Mouse (Mus musculus): ENCODE results near the gene Bicd2. TPM values are rescaled to one million over a fixed set of nuclear protein-coding genes. Genes with fewer than 3 reads are reported as not detected.
A peak's percentile ranks its signal among the peaks of the same experiment; 100 is the strongest.
"Not testable (repeated sequence)": the region's sequence is repeated elsewhere in the genome, so short reads cannot be mapped to it uniquely, and the experiment has no call there.

Gene Bicd2
- polyA plus RNA-seq, 1 experiment from 2014 or later = 28.9 TPM

DNA sequence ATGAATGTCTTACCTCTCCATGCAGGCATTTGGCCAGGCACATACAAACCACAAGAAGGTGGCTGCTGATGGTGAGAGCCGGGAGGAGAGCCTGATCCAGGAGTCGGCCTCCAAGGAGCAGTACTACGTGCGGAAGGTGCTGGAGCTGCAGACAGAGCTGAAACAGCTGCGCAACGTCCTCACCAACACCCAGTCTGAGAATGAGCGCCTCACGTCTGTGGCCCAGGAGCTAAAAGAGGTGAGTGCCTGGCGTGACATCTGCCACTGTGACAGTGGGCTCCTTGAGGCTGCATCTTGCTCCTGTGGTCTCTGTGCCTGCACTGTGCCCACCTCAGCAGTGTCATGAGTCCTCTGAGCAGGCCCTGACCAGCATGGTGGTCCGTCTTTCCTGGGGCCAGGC is 28.0 kb downstream of the Bicd2 start:
- no peak overlapping the region for H3K9ac ChIP-seq
- 93% methylated on average over 10 of the region's 10 CpGs for WGBS
- H3K27ac ChIP-seq (replicated peaks) = no peak overlapping the region
- H3K4me2 ChIP-seq = no peak overlapping the region
- ATAC-seq (ENCODE audit: low FRiP score, low read depth) = no peak
- H3K27me3 ChIP-seq = no peaks in the 10 kb centered on the region
- peaks cover 18% of the 10 kb centered on the region; the same call in 1 of the 2 replicates for H3K36me3 ChIP-seq
- H3K9me3 ChIP-seq = no peaks in the 10 kb centered on the region
- no peak overlapping the region for H3K4me3 ChIP-seq
- no peaks in the 10 kb centered on the region for H3K4me1 ChIP-seq (replicated peaks)

DNA sequence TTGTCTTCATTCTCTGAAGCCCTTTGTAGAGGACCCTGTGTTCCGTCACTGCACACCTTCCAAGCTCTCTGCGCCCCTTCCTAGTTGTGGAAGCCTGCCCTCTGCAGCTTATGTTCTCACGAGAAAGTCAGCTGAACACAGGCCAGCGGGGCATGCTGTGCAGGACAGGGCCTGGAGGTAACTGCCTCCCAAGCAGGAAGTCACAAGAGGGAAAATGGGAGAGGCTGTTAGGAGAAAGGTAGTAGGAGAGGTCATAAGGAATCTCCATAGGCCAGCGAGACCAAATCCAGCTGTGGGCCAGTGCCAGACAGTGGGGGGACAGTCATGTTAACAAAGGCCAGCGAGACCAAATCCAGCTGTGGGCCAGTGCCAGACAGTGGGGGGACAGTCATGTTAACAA is 28.8 kb downstream of the Bicd2 start:
- H3K27me3 ChIP-seq; H3K4me2 ChIP-seq; H3K4me1 ChIP-seq (replicated peaks); H3K4me3 ChIP-seq; H3K27ac ChIP-seq (replicated peaks); ATAC-seq (ENCODE audit: low FRiP score, low read depth); H3K9me3 ChIP-seq; H3K9ac ChIP-seq: not testable (repeated sequence)
- peaks cover 19% of the 10 kb centered on the region; the same call in 1 of the 2 replicates for H3K36me3 ChIP-seq
- 84% methylated on average over 6 of the region's 6 CpGs for WGBS

DNA sequence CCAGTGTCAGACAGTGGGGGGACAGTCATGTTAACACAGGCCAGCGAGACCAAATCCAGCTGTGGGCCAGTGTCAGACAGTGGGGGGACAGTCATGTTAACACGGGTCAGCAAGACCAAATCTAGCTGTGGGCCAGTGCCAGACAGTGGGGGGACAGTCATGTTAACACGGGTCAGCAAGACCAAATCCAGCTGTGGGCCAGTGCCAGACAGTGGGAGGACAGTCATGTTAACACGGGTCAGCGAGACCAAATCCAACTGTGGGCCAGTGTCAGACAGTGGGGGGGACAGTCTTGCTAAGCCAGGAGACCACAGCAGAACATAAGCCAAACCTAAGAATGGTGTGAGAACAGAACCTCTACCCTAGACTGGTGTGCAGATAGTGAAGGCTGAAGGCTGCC is 29.5 kb downstream of the Bicd2 start:
- not testable (repeated sequence) for ATAC-seq (ENCODE audit: low FRiP score, low read depth); H3K27me3 ChIP-seq; H3K4me3 ChIP-seq; H3K9ac ChIP-seq; H3K4me1 ChIP-seq (replicated peaks); H3K9me3 ChIP-seq; H3K4me2 ChIP-seq
- Histone ChIP-seq H3K27ac (replicated peaks) (peak overlapping the region; percentile 25; the same call in 1 of the 2 replicates), H3K36me3 (peaks cover 22% of the 10 kb centered on the region; the same call in 1 of the 2 replicates)
- WGBS = 76% methylated on average over 5 of the region's 5 CpGs

DNA sequence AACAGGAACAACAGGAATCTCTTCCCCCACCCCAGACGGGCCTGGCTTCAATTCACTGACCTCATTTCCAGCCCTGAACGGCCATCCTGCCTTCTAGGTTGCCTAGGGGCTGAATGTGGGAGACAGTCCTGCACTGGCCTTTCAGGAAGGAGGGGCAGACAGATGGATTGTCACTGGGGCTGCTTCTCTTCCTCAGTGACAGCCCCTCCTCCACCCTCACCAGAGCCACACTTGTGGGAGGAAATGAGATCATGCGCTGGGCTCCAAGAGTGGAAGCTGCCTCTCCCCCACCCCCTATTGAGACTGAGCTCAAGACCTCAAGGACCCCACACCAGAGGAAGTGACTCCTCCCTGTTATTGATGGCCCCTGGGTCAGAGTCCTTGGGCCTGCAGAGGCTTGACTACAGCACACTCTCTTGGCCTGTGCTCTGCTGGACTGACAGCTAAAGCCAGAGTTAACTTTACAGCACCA is 30.1 kb downstream of the Bicd2 start:
- peak; percentile 68; the same call in 1 of the 2 replicates for ATAC-seq (ENCODE audit: low FRiP score, low read depth)
- Histone ChIP-seq H3K4me1 (replicated peaks) (no peaks in the 10 kb centered on the region), H3K9ac (no peak overlapping the region), H3K9me3 (no peaks in the 10 kb centered on the region), H3K27ac (replicated peaks) (peak overlapping the region; percentile 25; the same call in 1 of the 2 replicates), H3K4me3 (no peak overlapping the region), H3K27me3 (no peaks in the 10 kb centered on the region), H3K4me2 (no peak overlapping the region), H3K36me3 (peaks cover 26% of the 10 kb centered on the region)
- WGBS = 47% methylated on average over 3 of the region's 3 CpGs

- Histone ChIP-seq H3K4me2 (no peak overlapping the region), H3K27me3 (no peaks in the 10 kb centered on the region), H3K27ac (replicated peaks) (0 out of 2 replicates have a peak overlapping the region, but pooled peaks have one; percentile 8), H3K9ac (no peak overlapping the region), H3K4me1 (replicated peaks) (no peaks in the 10 kb centered on the region), H3K9me3 (no peaks in the 10 kb centered on the region), H3K4me3 (no peak overlapping the region), H3K36me3 (peaks cover 36% of the 10 kb centered on the region)
- 89% methylated on average over 9 of the region's 9 CpGs for WGBS
- ATAC-seq (ENCODE audit: low FRiP score, low read depth) = no peak
Observed at GRCm38 (mm10) chr13:49372370-49373060, 31.1 kb downstream of the Bicd2 start.

DNA sequence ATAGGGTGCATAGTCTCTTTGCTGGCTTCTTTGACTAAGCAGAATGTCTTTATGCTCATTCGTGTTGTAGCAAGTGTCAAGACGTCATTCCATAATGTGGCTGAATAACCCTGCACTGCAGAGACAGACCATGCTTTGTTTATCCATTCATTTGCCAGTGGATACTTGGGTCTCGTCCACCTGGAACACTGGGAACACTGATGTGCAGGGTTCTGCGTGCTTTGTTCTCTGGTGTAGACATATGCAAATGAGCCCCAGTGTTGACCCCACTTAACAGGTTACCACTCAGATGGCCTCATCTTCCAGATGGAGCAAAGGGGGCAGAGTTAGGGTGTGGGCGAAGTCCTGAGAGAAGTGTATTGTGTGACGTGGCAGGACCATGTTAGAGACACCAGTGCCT is 32.9 kb downstream of the Bicd2 start:
- H3K4me1 ChIP-seq (replicated peaks) = no peaks in the 10 kb centered on the region
- no peaks in the 10 kb centered on the region for H3K9me3 ChIP-seq
- H3K36me3 ChIP-seq = peaks cover 49% of the 10 kb centered on the region
- no peak for ATAC-seq (ENCODE audit: low FRiP score, low read depth)
- no peak overlapping the region for H3K9ac ChIP-seq
- 52% methylated on average over 6 of the region's 6 CpGs for WGBS
- H3K4me2 ChIP-seq = no peak overlapping the region
- no peak overlapping the region for H3K27ac ChIP-seq (replicated peaks)
- H3K27me3 ChIP-seq = no peaks in the 10 kb centered on the region
- no peak overlapping the region for H3K4me3 ChIP-seq

DNA sequence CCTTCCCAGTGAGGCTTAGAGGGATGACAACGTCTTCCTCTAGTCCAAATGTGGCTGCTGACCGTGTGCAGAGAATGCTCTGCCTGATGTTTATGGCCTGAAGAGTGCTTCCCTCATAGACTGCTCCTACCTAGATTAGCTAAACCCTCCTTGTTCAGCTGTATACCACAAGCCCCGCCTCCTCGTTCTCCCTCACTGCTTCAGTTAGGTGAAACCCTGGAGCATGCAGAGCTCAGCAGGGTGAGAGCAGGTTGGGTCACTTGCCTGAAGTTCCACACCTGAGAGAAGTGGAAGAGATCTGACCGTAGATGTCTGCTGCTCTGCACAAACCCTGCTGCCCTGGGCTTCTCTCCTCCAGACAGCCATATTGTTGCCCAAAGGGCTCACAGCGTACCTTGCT is 33.3 kb downstream of the Bicd2 start:
- H3K27ac ChIP-seq (replicated peaks) = no peak overlapping the region
- H3K9me3 ChIP-seq = no peaks in the 10 kb centered on the region
- no peak for ATAC-seq (ENCODE audit: low FRiP score, low read depth)
- WGBS = 88% methylated on average over 6 of the region's 6 CpGs
- no peaks in the 10 kb centered on the region for H3K27me3 ChIP-seq
- H3K4me3 ChIP-seq = no peak overlapping the region
- peaks cover 49% of the 10 kb centered on the region for H3K36me3 ChIP-seq
- no peak overlapping the region for H3K4me2 ChIP-seq
- H3K4me1 ChIP-seq (replicated peaks) = no peaks in the 10 kb centered on the region
- no peak overlapping the region for H3K9ac ChIP-seq

GRCm38 (mm10) chr13:49377608-49378007 is 36.2 kb downstream of the Bicd2 start:
- Histone ChIP-seq H3K4me3 (no peak overlapping the region), H3K4me1 (replicated peaks) (no peaks in the 10 kb centered on the region), H3K9ac (no peak overlapping the region), H3K9me3 (no peaks in the 10 kb centered on the region), H3K4me2 (no peak overlapping the region), H3K36me3 (peaks cover 66% of the 10 kb centered on the region), H3K27ac (replicated peaks) (no peak overlapping the region), H3K27me3 (no peaks in the 10 kb centered on the region)
- WGBS = 87% methylated on average over 6 of the region's 6 CpGs
- no peak for ATAC-seq (ENCODE audit: low FRiP score, low read depth)

DNA sequence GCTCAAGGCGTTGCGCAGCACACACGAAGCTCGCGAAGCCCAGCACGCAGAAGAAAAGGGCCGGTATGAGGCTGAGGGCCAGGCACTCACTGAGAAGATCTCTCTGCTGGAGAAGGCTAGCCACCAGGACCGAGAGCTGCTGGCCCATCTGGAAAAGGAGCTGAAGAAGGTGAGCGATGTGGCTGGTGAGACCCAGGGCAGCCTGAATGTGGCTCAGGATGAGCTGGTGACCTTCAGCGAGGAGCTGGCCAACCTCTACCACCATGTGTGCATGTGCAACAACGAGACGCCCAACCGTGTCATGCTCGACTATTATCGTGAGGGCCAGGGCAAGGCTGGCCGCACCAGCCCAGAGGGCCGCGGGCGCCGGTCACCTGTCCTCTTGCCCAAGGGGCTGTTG is 37.9 kb downstream of the Bicd2 start:
- Histone ChIP-seq H3K4me1 (replicated peaks) (no peaks in the 10 kb centered on the region), H3K4me2 (no peak overlapping the region), H3K27ac (replicated peaks) (no peak overlapping the region), H3K9me3 (no peaks in the 10 kb centered on the region), H3K27me3 (no peaks in the 10 kb centered on the region), H3K4me3 (no peak overlapping the region), H3K36me3 (peaks cover 80% of the 10 kb centered on the region), H3K9ac (no peak overlapping the region)
- no peak for ATAC-seq (ENCODE audit: low FRiP score, low read depth)
- WGBS = 97% methylated on average over 20 of the region's 20 CpGs

GRCm38 (mm10) chr13:49381230-49381629 is 39.8 kb downstream of the Bicd2 start:
- WGBS = 25% methylated on average over 3 of the region's 3 CpGs
- Histone ChIP-seq H3K4me2 (no peak overlapping the region), H3K36me3 (peaks cover 89% of the 10 kb centered on the region), H3K9ac (no peak overlapping the region), H3K9me3 (no peaks in the 10 kb centered on the region), H3K27ac (replicated peaks) (0 out of 2 replicates have a peak overlapping the region, but pooled peaks have one; percentile 25), H3K4me1 (replicated peaks) (no peaks in the 10 kb centered on the region), H3K4me3 (no peak overlapping the region), H3K27me3 (no peaks in the 10 kb centered on the region)
- peak; percentile 54 for ATAC-seq (ENCODE audit: low FRiP score, low read depth)

GRCm38 (mm10) chr13:49382997-49383396 is 41.6 kb downstream of the Bicd2 start:
- H3K27ac ChIP-seq (replicated peaks) = no peak overlapping the region
- WGBS = 91% methylated on average over 23 of the region's 23 CpGs
- H3K27me3 ChIP-seq = no peaks in the 10 kb centered on the region
- H3K9ac ChIP-seq = no peak overlapping the region
- H3K4me2 ChIP-seq = no peak overlapping the region
- peaks cover 78% of the 10 kb centered on the region for H3K36me3 ChIP-seq
- no peak overlapping the region for H3K4me3 ChIP-seq
- ATAC-seq (ENCODE audit: low FRiP score, low read depth) = no peak
- H3K4me1 ChIP-seq (replicated peaks) = no peaks in the 10 kb centered on the region
- no peaks in the 10 kb centered on the region for H3K9me3 ChIP-seq

- H3K9ac ChIP-seq = no peak overlapping the region
- H3K4me2 ChIP-seq = no peak overlapping the region
- no peak overlapping the region for H3K4me3 ChIP-seq
- WGBS = 75% methylated on average over 16 of the region's 16 CpGs
- H3K9me3 ChIP-seq = no peaks in the 10 kb centered on the region
- H3K27ac ChIP-seq (replicated peaks) = no peak overlapping the region
- no peaks in the 10 kb centered on the region for H3K4me1 ChIP-seq (replicated peaks)
- H3K27me3 ChIP-seq = no peaks in the 10 kb centered on the region
- no peak for ATAC-seq (ENCODE audit: low FRiP score, low read depth)
- peaks cover 61% of the 10 kb centered on the region for H3K36me3 ChIP-seq
Observed at GRCm38 (mm10) chr13:49384751-49385463, 43.5 kb downstream of the Bicd2 start.

All from hindbrain, embryonic 15.5 days (tissue).